Mouse (Mus musculus) cortical plate, adult 2 months (tissue): ENCODE data around the gene Zfp365.

Source experiments
- CTCF ChIP-seq: fragments of 200-500 bp; IDR thresholded peaks from 2 replicates; pipeline ENCODE4 v1.5.1; 2011; ENCODE audit warnings: mild to moderate bottlenecking, control low read depth, low read length; ENCODE audit not compliant: insufficient read depth; ENCODE audit errors: extremely low read depth
- POLR2A ChIP-seq: fragments of 200-500 bp; IDR thresholded peaks from 2 replicates; pipeline ENCODE4 v1.6.1; 2011; ENCODE audit warnings: mild to moderate bottlenecking, low read length, control low read depth; ENCODE audit not compliant: insufficient read depth; ENCODE audit errors: extremely low read depth

- TF ChIP-seq CTCF (no peak), POLR2A (no peak)
Observed at GRCm38 (mm10) chr10:67928584-67928983, 16.1 kb upstream of the Zfp365 start.
